Mouse (Mus musculus): ENCODE results near the gene Lpp.
A peak's percentile ranks its signal among the peaks of the same experiment; 100 is the strongest.

Gene Lpp

DNA sequence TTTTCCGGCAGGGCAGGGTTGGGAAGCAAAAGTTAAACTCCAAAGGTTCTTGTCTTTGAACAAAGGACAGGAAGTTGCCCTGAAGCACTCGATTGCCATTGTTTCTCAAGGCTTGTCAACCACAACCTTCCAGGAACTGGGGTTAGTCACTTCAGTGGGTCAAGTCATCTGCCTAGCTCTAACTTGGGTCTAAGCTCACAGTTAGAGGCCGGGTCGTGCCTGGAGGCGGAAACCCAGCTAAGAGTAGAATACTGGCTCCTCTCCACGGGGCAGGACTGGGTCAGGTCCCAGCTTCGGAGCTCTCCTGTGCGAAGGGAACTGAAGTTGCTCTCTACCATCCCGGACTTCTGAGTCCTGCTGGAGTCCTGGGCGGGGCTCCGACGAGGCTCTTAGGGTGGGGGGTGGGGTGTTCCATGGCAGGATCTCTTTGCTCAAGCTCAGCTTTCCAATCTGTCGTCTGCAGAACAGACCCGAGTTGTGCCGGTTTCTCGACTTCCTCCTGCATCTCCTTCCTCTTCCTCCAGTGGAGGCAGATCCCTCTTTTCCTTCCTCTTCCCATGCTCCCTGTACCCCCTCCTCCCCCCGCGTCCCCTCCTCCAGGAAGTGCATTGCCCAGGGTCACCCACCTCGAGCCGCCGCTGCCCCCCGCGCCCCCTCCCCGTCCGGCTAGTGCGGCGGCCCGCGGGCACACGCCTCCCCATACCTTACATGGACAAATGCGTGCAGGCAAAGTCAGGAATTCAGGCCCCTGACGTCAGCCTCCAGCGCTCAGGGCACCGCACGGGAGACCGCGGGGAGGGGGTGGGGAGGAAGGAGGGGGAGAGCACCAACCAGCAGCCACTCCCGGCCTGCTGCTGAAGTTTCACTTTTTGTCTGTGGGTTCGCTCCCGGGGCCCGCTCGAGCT is at the start of gene Lpp:
Lpp (plus strand) TSS at position 857 of the 905 bp plus-strand sequence.
- DNase-seq (ENCODE audit: low read depth): peak; percentile 83

DNA sequence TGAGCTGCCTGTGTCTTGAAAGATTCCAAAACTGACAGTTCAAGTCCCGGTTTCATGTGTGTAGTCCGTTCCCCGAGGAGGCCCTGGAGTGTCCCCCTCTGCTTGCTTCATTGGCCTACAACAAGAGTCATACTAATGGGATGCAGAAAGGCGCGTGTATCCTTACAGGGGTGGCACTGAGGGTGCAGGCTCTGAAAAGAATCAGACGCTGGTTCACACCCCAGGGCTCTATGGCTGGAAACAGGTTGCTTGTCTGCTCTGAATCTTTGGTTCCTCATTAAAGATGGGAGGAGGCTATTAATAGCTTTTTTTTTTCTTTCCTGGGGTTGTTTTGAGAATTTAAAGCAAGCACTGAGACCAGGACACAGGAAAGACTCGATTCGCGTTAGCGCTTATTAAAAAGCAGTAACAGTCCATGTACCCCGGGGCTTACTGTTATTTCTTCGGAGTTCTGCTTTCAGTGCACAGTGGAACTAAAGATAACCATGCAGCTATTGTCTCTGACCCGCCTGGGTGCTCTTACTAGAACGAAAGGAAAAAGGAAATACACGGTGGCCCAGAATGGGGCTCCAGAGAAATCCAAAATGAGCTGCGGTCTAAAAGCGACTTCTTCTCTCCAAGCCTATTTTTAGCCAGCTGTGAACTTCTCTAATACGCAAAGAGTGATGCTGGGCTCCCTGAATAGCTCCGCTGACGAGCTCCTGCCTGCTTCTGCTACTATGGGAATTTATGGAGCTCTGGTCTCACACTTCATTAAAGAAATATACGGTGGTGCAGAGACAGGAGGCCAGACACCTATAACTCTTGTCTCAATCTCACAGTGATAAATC is 45.5 kb upstream of the Lpp start:
- no peak for DNase-seq (ENCODE audit: low read depth)

DNA sequence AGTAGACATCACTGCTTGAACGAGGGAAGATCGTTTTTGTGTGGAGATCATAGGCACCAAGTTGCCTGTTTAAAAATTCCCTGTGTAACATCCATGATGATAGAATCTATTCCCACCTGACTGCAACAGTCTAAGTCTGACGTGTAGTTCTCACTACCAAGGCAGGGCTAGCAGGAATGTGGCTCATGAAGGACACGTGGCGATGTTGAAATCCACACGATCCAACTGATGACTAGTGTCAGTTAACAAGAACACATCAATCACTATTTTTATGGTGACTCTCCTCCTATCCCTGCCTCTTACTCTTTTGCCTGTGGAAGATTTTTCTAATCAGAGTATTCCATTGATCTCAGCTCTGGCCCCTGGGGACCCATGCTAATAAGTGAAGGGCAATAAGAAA is 43.0 kb upstream of the Lpp start:
- DNase-seq (ENCODE audit: low read depth): no peak

DNA sequence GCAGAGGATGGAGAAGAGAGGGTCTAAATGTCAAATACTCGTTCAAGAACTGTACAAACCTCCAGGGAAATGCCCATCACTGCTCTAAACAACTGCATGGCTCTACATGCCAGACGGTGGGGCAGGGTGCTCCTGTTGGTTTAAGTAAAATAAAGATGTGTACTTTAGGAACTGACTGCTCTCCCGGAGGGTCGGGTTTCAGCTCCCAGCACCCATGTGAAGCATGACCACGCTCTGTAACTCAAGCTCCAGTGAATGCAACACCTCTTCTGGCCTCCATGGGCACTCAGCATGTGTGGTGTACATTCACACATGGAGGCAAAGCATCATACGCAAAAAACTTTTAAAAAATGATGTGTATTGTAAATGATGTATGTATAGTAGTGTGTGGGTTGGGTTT is 42.6 kb upstream of the Lpp start:
- no peak for DNase-seq (ENCODE audit: low read depth)

DNA sequence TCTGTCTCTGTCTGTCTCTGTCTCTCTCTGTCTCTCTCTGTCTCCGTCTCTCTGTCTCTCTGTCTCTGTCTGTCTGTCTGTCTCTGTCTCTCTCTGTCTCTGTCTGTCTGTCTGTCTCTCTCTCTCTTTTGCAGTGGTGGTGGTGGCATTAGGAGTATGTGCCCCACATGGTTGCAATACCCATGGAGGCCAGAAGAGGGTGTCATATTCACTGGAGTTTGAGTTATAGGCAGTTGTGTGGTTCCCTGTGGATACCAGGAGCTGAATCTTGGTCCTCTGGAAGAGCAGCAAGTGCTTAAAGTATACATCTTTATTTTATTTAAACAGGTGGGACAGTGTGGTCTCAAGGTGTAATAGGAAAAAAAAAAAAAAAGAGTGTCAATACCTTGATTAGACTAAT is 41.5 kb upstream of the Lpp start:
- no peak for DNase-seq (ENCODE audit: low read depth)

DNA sequence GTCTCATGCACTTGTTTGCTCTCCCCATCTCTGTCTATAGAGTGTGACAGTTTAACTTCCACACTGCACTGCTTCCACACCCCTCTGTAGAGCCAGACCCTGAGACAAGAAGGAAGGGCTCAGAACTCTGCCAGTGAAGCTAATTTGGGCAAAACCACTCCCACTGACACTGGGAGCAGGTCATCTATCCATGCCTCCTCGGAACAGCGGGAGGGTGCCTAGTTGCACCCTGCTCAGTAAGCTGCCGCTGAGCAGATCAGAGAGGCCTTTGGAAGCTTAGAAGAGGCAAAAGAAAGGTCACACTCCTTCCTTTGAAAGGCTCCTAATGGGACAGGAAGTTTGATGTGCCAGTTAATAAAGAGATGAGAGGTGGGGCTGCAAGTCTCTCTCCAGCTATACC is 39.5 kb upstream of the Lpp start:
- DNase-seq (ENCODE audit: low read depth): no peak

DNA sequence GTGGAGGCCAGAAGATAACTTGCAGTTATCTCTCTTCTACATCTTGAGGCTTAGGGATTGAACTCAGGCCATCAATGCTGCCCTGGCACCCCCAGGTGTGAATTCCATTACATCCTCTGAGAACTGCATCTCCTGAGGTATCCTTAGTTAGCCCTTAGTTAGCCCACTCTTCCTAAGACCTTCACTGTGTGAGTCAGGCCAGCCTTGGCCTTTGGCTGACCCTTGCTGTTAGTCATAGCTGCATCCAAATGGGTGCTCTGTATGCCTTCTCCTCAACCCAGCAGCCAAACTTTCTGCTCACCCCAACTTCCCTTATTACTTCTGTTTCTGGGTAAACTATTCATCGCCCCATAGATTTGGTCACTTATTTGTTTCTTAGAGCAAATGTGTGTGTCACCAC is 31.6 kb upstream of the Lpp start:
- DNase-seq (ENCODE audit: low read depth): no peak

DNA sequence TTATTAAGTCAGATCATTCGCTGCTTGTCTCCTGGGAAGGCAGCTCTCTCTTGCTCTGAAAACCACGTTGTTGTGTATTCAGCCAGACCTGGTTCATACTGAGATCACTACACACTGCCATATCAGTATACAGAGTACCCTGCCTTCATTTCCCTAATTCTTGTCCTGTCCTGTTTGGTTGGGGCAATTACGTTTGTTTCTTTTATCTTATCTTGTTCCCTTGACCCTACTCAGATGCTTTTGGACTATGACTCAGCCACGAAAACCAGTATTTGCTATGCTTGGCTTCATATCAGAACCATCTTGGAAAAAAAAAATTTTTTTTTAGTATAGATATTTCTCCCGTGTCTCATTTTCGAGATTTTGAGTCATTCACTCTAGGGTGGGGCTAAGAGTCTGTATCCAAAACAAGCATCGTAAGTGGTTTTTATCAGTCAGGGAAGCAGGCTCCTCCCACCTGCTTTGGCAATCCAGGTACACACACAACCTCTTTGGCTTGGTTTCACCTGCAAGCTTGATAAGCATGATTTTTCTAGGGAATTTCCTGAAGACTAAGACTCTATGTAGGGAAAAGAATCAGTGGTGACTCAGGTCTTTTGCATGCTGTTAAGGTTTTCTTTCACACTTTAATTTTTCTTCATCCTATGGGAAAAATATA is 29.1 kb upstream of the Lpp start:
- no peak for DNase-seq (ENCODE audit: low read depth)

DNA sequence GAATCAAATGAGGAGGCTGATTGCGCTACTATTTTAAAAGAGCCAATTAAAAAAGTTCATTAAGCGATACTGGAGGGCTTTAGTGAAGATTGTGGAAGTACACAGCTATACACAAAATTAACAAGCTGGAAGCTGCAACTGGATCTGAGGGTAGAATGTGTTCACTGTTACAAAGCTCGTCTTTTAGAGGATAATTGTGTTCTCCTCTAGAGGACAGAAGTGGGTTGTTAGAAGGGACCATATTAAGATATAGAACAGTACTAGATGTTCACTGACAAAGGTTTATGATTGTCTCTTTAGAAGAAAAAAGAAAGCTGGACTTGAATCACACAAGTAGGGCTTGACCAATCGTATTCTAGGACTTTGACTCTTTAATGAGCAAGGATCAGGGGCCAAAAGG is 27.4 kb upstream of the Lpp start:
- no peak for DNase-seq (ENCODE audit: low read depth)

DNA sequence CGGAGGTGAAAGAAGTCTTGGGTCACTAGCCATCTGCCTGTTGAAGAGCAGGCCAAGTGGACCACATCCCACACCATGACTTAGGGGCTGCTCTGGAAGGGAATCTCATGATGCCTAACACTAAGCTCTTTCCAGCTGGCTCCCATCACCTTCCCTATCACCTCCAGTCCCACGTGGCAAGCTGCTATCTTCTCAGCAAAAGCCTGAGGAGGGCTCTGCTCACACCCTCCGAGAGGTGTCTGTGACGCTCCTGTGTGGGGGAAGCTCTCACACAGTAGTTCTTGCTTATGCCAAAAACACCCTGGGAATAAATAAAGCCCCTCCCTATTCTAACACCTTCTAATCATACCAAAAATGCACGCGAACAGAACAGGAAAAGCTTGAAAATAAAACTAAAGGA is 26.2 kb upstream of the Lpp start:
- DNase-seq (ENCODE audit: low read depth): no peak

DNA sequence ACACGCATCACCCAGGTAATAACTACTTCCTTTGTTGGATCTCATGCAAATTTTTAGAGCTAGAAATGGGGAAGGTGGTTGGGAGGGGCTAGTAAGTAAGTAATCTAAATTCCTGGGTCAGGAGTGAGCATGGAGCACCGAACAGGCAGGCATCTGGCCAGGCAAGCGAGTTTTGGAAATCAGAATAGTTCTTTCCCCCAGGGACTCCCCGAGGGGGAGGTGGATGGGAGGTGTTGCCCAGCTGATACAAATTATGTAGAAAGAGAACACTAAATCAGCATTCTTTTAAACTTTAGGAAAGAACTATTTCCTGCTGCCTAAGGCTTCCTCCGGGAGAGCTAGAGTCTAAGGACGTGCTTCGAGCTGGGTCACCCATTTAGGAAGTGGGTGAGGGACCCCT is 25.8 kb upstream of the Lpp start:
- DNase-seq (ENCODE audit: low read depth): no peak

DNA sequence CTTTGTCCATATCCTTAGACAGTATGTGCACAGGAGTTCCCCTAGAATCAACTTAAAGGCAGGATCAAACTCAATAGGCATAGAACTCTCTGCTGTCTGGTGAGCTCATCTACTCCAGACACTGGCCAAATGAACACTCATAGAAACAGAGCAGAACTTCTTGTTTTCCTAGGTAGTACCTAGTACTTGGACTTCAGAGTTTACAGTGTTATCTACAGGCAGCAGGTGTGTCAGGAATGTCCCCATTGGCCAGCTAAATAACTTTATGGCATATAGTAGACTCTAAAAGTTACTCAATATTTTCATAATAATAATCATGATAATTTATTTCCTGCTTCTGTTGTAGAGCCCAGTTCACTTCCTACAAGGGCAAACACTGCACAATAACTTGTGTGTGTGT is 16.8 kb upstream of the Lpp start:
- no peak for DNase-seq (ENCODE audit: low read depth)

DNA sequence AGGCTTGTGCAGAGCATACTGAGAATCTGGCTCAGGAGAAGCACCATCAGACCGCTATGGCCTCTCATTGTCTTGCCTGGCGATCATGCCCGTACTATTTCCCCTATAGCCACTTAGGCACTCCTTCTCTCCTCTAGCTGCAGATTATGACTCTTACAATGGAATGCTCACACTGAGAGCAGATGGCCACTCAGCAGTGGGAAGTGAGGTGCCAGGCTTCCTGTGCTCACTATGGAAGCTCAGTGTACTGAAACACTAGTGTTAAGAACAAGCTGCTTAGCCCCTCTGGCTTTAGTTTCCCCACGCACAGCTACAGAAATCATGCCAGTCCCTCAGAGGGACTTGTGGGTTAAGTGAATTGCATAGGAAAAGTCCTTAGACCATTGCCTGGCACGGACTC is 2.7 kb upstream of the Lpp start:
- DNase-seq (ENCODE audit: low read depth): peak; percentile 11

DNA sequence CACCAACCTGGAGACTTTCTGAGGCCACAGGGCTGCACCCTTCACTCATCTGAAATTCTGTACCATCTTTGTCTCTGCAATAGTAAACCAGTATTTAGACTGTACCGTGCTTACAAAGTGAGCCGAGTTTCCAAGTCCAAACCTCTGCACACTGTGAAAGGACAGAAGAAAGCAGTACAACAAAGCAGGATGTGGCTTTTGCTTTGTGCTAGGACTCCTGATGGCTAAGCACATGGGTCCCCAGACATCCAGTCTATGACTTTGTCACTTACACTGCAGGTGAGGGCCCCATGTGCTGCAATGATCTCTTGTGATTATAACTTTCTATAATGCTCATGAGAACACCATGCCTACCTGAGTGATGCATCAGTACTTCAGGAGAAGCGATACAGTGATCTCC is 2.2 kb upstream of the Lpp start:
- DNase-seq (ENCODE audit: low read depth): peak; percentile 45

DNA sequence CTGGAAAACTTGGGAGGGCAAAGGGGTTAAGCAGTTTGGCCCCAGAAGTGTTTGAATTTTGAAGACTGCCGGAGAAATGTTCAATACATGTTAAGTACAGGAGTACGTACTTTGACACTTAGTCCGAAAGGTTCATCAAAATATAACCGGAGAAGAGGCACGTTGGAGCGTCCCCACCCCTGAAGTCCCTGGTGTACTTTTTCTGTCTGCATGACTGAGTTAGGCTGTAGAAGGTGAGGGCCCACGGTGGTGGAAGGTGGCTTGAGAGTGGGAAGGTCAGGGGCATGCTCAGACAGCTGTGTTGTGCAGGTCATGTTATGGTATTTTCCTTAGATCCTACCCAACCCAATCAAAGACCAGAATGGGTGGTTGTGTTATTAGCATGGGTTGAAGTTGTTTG is 1.4 kb upstream of the Lpp start:
- DNase-seq (ENCODE audit: low read depth): no peak

DNA sequence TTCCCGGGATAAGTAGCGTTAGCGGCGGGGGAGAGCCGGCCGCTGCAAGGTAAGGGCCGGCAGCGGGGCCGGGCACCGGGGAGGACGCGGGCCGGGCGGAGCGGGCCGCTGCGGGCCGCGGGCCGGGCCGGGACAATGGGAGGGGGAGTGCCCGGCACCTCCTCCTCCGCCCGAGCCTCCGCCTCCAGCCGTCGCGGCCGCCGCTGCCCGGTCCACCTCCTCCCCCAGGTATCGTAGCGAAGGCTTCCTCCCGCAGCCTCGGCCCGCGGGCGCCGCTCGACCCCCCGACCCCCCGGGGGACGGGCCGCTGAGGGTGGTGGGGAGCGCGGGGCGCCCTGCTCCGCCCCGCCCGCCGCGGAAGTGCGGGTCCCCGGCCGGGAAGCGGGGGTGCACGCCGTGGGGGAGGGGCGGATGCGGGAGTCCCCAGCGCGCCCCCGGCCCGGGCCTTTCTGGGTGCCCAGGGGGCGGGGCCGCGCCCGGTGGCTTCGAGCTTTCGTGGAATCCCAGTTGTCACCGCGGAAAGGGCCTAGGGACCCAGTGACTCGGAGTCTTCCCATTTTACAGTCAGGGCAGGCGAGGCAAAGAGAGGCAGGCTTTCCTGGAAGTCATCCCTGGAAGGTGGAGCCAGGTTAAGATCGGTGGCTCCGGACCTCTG is 376 bp downstream of the Lpp start:
- DNase-seq (ENCODE audit: low read depth): peak; percentile 77

DNA sequence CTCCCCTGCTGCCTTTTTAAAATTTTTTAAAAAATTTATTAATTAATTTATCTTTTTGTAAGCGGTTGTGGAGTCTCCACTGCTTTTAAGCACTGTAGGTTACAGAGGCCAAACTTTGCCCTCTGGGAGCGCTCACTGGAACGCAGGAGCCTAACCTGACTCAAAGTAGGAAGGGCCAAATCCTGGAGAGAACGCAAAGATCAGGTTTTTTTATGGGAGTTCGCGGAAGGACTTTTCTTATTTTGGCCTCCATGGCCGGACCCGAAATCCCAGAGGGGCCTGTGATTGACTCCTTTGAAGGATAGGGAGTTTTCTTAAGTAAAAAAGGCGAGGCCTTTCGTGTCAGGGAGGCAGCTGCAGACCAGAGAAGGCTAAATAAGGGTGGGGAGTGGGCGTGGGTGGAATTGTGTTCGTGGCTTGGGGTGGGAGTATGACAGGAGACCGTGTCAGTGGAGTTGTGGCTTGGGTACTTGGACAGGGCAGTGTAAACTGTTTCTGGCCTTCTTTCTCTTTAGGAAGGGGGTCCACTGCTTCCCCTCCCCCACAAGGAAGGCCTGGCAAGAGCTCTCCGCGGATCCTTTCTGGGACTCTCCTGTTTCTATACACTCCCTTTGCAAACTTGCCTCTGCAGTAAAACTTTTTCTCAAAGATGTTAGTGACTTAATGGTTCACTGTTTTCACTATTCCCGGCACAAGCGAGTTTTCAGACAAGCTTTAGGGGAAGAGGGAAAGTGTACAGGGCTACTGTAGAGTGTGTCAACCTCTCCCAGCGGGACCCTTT is 1.1 kb downstream of the Lpp start:
- DNase-seq (ENCODE audit: low read depth): peak; percentile 15

DNA sequence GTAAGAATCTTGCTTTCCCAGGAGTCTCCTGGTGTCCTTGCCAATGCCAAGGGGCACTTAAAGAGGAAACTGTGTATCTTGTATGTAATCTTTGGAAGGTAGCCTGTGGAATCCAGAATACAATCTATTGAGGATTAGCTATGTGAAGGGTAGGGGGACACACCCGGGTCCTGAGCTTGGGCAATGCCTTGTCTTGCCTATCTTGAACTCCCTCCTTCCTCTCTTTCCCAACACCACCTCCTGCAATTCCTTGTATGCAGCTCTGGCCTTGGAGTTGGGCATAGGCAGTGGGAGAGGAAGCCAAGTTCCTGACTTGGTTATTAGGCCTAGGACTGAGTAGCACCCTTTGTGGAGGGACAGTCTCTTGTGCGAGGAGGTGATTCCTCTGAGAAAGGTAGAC is 1.8 kb downstream of the Lpp start:
- DNase-seq (ENCODE audit: low read depth): peak; percentile 10

DNA sequence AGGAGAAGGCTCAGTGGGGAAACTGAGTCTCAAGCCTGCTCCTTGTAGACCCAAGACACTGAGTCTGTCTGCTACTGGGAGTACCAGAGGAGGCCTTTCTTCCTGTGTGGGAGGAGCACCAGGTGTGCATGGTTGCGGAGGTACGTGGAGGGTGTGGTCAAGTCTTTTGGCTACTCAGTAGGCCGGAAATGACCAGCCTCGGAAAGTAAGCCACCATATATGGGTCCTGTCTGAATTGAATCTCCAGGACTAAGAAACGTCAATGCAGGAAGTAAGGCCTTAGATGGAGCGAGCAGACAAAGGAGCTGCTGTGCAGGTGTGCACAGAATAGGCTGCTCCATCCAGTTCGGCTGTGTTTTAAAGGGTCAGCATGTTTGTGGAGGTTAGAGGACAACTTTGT is 3.2 kb downstream of the Lpp start:
- no peak for DNase-seq (ENCODE audit: low read depth)

DNA sequence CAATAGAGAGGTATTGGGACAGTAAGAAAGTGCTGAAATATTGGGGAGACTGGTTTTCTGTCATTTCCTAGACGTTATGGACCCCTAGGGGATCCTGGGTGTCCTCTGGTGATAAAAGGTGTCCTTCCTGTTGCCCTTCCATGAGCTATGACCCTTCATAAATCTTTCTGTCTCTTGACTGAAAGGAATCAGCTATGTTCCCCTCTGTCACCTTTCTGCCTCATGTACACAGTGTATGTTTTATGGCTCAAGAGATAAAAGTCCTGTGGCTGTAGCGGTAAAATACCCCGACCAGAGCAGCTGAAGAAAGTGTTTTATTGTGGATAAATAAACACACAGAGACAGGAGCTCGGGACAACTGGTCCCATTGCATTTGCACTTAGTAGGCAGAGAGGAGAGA is 5.2 kb downstream of the Lpp start:
- DNase-seq (ENCODE audit: low read depth): no peak

DNA sequence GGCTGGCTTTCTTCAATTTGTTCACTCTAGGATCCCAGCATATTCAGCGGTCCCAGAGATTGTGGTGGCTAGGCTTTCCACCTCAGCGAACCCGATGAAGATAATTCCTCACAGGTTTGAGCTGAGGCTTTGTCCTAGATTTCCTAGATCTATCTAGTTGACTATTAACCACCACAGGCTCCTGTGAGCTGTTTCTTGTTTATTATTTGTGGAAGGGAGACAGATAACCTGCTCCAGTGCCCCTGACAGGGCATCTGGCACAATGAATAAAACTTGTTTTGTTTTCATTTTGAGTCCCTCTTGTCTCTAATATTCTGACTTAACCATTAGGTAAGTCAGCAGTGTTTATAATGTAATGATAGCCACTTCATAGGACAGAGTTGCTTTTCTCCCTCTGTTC is 5.6 kb downstream of the Lpp start:
- no peak for DNase-seq (ENCODE audit: low read depth)

DNA sequence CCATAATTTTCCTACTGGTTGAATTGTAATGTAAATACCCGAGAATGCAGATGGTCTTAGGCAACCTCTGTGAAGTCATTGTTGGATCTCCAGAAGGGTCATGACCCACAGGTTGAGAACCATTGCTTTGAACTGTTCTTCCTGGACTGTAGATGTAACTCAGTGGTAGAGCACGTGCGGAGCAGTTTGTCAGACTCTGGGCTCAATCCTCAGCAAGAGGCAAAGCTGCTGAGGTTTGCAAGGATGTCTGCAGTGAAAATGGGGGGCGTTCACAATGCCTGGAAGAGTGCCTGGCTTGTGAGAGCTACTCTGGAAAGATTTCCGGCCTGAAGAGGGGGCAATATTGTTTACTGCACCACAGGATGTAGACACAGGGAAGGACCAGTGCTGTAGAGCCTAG is 6.2 kb downstream of the Lpp start:
- DNase-seq (ENCODE audit: low read depth): no peak

Data from induced T-regulatory cell, adult 2 months (primary cell).